Mouse (Mus musculus): Measurements from ENCODE around the gene Wdr24.
"Not testable (repeated sequence)": the region's sequence is repeated elsewhere in the genome, so short reads cannot be mapped to it uniquely, and the experiment has no call there.

Wdr24 gene

DNA sequence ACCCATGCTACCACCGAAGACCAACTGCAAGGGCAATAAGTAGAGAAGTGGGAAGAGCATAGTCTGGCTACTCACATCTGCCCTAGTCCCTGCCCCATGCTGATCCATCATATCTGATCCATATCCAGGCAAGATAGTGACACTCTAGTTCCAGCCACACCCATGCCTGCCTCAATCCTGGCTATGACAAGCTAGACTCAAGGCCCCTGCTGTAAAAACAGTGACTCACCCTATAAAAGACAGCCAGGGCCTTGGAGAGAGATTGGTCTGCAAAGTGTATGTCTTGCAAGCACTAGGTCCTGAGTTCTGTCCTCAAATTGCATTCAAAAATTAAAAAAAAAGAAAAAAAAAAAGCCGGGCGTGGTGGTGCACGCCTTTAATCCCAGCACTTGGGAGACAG lies 16.9 kb upstream of the Wdr24 start:
- in situ Hi-C loops (cut with MboI; ENCODE audit: unreplicated experiment in 2 of 2), result no loop called here

DNA sequence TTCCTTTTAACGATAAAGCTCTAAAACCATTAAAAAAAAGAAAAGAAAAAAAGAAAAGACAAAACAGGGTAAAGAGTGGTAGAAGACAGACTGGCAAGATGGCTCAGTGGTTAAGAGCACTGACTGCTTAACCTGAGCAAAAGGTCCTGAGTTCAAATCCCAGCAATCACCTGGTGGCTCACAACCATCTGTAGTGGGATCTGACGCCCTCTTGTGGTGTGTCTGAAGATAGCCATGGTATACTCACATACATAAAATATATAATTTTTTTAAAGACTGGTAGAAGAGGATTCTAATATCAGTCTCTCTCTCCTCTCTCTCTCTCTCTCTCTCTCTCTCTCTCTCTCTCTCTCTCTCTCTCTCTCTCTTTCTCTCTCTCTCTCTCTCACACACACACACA lies 16.0 kb upstream of the Wdr24 start:
- in situ Hi-C loops (cut with MboI; ENCODE audit: unreplicated experiment in 2 of 2), result not testable (repeated sequence)

DNA sequence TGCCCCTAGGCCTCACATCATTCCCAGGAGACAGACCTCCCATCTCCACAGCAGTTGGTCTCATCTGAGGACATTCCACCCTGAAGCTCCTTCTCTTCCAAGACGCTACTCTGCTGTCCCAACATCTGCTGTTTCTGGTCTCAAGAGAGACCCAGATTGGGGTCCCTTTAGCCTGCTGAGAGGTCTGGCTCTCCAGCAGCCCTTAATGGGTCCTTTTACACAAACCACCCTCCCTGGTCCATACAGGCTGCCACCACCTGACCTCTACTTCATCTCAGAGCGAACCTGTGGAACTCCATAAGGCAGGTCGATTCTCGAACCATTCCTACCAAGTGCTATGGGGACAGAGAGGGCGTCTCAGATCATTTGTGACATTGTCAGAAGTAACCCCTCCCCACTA lies 15.4 kb upstream of the Wdr24 start:
- in situ Hi-C loops (cut with MboI; ENCODE audit: unreplicated experiment in 2 of 2), result no loop called here

DNA sequence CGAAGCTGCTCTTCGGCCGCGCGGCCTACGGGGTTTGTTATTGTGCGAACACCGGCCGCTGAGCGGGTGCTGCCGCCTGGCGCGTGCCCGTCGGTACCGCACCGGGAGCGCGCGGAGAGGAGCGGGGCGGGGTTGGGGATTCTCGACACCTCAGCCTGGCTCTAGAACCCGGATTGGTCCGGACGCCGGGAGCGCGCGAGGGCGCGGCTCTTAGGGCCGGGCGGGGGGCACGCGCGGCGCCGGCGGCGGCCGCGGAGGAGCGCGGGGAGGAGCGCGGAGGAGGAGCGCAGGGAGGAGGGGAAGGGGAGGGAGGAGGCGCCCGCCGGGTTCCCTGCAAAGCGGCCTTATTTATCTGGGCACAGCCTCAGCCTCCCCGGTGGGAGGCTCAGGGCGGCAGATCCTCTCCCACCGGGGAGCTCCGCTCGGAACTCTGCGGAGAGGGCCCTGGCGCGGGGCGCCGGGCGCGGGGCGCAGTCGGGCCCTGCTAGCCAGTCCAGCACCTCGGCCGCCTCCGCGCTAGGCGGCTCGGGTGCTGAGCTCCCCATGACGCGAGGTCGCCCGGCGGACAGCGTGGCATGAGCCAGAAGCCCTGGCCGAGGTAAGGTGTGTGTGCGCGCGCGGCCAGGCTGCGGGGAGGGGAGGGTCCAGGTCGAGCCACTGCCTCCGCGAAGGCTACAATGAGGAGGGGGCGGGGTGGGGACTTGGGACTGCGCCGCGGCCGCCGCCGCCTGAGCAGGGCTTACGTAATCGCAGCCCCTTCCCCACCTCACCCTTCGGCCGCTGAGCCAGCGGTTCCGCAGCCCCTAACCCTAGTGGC lies 14.4 kb upstream of the Wdr24 start, which contains the start of gene Fbxl16:
Gene Fbxl16, plus strand, starts transcription at position 297 of the 817 bp plus-strand sequence.
- in situ Hi-C loops (cut with MboI; ENCODE audit: unreplicated experiment in 2 of 2), result no loop called here

DNA sequence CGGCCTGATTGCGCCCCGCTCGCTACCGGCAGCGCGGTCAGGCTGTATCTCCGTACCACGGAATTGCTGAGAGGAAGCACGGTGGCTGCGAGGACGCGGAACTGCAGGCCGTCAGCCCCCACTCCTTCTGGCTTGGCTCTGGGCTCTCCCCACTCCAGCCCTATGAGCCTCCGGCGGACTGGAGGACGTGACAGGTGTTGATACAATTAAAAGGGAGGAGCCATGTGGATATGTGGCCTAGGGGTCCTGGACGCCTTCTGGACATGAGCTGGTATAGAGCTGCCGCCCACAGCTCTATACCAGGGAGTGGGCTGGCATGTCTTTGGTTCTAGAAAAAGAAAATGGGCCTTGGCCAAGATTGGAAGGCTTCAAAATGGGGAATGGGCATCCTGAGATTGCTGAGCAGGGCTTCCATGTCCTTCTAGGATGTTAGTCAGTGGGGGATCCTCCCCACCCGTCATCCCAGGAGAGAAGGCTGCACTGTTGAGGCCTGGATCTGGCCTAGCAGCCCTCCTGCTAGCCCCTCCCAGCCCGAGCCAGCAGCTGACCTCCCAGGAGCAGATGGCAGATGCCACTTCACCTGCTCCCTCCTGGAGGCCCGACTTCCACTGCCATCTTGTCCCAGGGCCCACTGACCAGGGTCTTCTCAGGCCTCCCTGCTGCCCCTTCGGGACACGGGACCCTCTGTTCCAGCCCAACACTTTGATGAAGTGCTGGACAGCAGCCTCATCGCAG lies 13.7 kb upstream of the Wdr24 start:
- in situ Hi-C loops (cut with MboI; ENCODE audit: unreplicated experiment in 2 of 2), result loop anchor here (5.0 to 10.0 kb wide), 2 partner anchors 42 to 415 kb away; no protein-coding TSS in a partner anchor

DNA sequence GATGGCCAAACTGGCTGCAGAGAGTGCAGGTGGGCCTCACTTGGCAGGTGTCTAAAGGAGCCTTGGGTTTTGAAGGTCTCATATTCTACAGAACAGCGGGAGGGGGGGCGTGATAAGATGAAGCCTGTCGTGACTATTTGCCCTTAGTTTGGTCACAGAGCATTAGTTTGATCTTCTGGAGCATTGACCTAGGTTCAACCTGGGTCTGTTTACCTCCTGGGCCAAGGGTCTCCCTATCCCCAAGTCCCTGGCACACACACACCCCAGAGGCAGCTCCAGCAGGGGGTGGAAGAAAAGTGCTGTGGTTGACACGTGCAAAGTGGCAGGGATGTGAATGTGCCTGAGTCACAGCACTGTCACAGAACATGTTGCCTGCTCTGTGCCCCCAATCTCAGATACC lies 12.5 kb upstream of the Wdr24 start:
- in situ Hi-C loops (cut with MboI; ENCODE audit: unreplicated experiment in 2 of 2), result loop anchor here (5.0 to 10.0 kb wide), 2 partner anchors 44 to 416 kb away; no protein-coding TSS in a partner anchor

DNA sequence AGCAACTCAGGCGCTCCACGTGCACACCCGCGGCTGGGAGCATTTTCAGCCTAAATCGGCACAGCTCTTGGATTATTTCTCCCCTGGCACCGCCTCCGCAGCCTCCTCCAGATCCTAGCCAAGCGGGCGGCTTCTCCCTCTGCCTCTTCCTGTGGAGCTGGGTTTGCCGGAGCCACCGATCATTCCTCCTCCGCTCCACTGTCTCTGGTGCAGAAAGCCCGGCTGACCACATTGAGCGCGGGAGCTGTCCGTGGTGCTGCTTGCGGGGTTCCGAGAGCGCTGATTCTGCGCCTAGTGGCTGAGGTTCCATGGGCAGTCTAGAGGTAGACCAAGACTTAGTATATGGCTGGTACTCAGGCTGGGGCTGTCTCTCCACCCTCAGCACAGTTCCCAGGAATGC lies 10.0 kb upstream of the Wdr24 start:
- in situ Hi-C loops (cut with MboI; ENCODE audit: unreplicated experiment in 2 of 2), result loop anchor here (5.0 to 10.0 kb wide), 2 partner anchors 46 to 419 kb away; no protein-coding TSS in a partner anchor

DNA sequence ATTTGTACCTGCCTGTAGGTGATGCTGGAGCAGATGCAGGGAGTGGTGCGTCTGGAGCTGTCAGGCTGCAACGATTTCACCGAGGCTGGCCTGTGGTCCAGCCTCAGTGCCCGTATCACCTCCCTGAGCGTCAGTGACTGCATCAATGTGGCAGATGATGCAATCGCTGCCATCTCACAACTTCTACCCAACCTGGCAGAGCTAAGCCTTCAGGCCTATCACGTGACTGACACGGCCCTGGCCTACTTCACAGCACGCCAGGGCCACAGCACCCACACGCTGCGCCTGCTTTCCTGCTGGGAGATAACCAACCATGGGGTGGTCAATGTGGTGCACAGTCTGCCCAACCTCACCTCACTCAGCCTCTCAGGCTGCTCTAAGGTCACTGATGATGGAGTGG lies 5.8 kb upstream of the Wdr24 start:
- in situ Hi-C loops (cut with MboI; ENCODE audit: unreplicated experiment in 2 of 2), result loop anchor here in 1 of 2 experiments (10.0 kb wide), 1 partner anchor 423 kb away; no protein-coding TSS in a partner anchor

DNA sequence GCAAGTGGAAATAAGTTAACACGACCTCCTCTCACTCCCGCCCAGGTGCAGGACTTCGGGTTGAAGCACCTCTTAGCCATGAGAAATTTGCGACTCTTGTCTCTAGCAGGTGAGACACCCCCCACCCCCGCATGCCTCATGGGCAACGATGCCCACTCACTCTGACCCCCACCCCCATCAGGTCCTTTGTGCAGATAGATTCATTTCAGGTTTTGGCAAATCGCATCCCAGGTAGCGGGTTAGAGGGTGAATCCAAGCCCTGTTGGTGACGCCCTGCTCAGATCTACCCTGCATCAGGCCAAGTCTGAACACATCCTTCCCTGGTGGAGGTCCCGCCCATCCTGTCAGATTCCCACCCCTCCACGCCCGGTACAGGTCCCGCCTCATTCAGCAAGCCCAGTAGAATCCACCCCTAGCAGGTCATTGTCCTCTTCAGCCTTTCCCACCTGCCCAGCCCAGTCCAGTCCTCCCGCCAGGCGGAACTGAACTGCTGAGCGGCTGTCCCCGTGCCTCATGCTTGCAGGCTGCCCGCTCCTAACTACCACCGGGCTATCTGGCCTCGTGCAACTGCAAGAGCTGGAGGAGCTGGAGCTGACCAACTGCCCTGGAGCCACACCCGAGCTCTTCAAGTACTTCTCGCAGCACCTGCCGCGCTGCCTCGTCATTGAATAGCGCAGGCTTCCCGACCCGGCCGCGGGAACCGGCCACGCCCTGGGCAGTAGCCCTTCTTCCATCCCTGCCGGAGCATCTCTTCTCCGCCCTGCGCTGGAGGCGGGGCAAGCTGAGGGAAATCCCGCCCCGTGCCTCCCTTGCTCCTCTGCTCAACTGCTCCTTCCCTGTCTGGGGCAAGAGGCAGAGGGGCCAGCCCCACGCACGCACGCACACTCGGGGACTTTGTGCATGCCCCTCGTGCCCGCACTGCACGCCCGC lies 4.3 kb upstream of the Wdr24 start:
- in situ Hi-C loops (cut with MboI; ENCODE audit: unreplicated experiment in 2 of 2), result loop anchor here in 1 of 2 experiments (10.0 kb wide), 1 partner anchor 424 kb away; no protein-coding TSS in a partner anchor

DNA sequence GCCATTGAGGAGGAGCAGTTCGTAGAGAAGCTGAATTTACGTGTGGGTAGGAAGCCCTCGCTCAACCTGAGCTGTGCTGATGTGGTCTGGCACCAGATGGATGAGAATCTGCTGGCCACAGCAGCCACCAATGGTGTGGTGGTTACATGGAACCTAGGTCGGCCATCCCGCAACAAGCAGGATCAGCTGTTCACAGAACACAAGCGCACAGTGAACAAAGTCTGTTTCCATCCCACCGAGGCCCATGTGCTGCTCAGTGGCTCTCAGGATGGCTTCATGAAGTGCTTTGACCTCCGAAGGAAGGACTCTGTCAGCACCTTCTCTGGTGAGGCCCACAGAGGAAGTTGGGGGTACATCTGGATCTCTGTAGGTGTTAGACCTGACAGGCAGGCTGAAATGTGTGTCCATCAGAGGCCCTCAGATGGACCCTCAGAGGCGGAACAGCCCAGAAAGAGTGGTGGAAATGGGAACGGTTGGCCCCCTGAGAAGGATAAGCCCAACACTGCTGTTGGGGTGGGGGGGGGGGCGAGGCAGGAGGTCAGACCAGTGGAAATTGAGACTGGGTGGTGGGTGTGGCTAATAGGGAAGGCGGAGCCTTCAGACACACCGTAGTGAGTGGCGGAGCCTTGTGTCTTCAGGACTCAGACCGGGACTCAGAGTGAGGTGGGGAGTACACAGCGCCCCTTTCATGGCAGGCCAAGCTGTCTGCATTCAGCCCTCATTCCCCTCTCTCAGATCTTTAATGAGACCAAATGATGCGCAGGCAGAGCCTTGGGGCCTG lies 1.1 kb downstream of the Wdr24 start:
- in situ Hi-C loops (cut with MboI; ENCODE audit: unreplicated experiment in 2 of 2), result no loop called here

DNA sequence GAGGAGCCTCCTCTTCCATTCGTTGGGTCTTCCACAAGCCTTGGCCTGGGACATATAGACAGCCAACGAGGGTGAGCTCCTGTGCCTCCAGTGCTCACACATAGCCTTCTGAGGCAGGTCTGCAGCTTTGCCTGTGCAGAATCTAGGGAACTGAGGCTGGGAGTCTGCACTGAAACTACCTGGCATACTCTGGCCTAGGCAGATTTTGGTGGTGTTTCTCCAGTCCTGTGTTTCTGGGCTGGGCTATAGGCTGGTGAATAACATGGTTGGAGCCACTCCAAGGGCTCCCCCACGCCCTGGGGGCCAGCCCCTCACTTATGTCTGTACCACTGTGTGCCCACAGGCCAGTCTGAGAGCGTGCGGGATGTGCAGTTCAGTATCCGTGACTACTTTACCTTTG lies 1.9 kb downstream of the Wdr24 start:
- in situ Hi-C loops (cut with MboI; ENCODE audit: unreplicated experiment in 2 of 2), result no loop called here

DNA sequence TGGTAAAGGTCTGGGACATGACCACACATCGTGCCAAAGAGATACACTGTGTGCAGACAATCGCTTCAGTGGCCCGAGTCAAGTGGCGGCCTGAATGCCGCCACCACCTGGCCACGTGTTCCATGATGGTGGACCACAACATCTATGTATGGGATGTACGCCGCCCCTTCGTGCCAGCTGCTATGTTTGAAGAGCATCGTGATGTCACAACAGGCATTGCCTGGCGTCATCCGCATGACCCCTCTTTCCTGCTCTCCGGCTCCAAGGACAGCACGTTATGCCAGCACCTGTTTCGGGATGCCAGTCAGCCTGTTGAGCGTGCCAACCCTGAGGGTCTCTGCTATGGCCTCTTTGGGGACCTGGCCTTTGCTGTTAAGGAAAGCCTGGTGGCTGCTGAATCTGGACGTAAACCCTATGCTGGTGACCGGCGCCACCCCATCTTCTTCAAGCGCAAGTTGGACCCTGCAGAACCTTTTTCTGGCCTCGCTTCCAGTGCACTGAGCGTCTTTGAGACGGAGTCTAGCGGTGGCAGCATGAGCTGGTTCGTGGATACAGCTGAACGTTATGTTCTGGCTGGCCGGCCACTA lies 2.6 kb downstream of the Wdr24 start:
- in situ Hi-C loops (cut with MboI; ENCODE audit: unreplicated experiment in 2 of 2), result no loop called here

DNA sequence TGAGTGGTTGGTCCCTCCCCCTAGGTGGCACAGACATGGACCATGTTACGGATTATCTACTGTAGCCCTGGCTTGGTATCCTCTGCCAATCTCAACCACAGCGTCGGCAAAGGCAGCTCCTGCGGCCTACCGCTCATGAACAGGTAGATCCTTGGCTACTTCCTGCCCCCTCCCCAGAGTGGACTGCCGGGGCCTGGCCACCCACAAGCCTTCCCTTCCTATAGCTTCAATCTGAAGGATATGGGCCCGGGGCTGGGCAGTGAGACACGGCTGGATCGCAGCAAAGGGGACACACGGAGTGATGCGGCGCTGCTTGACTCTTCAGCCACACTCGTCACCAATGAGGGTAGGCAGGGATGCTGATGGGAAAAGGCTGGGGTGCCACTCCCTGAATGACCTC lies 3.6 kb downstream of the Wdr24 start:
- in situ Hi-C loops (cut with MboI; ENCODE audit: unreplicated experiment in 2 of 2), result no loop called here

DNA sequence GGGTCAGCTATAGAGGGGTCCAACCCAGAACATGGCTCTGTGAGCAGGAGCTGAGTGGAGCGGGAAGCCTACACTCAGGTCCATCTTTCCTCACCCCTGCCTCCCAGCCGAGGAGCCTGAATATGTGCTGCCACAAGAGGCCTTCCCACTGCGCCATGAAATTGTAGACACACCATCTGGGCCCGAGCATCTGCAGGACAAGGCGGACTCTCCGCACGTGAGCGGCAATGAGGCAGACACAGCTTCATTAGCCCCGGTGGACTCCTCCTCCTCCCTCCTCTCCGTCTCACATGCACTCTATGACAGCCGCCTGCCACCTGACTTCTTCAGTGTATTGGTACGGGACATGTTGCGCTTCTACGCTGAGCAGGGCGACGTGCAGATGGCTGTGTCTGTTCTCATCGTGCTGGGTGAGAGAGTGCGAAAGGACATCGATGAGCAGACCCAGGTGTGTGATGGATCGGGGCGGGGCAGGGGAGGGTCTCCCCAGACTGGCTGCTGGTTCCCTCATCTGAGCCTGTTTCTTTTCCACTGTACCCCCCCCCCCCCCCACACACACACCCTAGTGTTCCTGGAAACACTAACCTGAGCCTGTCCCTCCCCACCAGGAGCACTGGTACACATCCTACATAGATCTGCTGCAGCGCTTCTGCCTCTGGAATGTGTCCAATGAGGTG lies 4.3 kb downstream of the Wdr24 start:
- in situ Hi-C loops (cut with MboI; ENCODE audit: unreplicated experiment in 2 of 2), result no loop called here

DNA sequence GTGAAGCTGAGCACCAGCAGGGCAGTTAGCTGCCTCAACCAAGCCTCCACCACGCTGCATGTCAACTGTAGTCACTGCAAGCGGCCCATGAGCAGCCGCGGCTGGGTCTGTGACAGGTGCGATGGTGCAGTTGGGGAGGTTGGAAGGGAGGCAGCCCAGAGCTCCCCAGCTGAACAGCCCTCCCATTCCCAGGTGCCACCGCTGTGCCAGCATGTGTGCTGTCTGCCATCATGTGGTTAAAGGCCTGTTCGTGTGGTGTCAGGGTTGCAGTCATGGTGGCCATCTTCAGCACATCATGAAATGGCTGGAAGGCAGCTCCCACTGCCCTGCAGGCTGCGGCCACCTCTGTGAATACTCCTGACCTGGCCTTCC lies 4.8 kb downstream of the Wdr24 start:
- in situ Hi-C loops (cut with MboI; ENCODE audit: unreplicated experiment in 2 of 2), result no loop called here

DNA sequence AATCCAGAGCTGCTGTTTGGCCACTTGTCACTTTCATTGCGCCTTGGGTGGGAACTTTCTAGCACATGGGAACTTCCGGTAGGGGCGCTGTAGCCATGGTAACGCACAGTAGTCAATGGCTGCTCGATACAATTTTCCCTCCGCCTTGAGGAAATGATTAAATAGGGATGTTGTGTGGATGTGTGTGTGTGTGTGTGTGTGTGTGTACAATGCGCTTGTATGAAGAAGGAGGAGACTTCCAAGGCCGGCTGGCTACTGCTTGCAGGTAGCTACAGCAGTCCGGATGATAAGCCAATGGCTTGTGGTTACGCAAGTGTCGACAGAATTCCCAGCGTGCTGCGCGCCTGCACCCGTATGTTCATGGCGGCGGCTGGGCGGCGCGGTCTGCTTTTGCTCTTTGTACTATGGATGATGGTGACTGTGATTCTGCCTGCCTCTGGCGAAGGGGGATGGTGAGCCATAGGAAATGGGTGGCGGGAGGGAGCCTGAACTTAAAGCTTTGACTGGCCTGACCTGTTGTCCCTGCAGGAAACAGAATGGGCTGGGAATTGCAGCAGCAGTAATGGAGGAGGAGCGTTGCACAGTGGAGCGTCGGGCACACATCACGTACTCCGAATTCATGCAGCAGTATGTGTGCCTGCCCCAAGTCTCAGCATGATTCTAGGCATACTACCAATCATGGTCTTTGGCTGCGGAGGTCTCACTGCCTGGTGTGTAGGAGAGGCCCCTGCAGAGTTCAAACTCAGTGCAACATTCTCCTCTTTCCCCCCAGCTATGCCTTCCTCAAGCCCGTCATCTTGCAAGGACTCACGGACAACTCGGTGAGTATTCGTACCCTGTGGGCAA lies 5.5 kb downstream of the Wdr24 start, which contains the start of gene Jmjd8:
Gene Jmjd8, plus strand, starts transcription at position 156 of the 846 bp plus-strand sequence.
- in situ Hi-C loops (cut with MboI; ENCODE audit: unreplicated experiment in 2 of 2), result no loop called here

DNA sequence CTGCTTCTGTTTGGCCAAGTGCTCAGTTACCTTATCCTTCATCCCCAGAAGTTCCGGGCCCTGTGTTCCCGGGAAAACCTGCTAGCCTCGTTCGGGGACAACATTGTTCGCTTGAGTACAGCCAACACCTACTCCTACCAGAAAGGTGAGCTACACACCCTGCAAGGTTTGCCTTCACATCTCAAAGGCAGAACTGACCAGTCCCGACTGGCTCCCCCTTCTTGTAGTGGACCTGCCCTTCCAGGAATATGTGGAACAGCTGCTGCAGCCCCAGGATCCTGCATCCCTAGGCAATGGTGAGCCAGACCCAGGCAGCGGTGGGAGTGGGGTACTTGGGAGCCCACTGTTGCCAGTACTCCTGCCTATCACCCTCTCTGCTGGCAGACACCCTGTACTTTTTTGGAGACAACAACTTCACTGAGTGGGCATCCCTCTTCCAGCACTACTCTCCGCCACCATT lies 6.2 kb downstream of the Wdr24 start:
- in situ Hi-C loops (cut with MboI; ENCODE audit: unreplicated experiment in 2 of 2), result no loop called here
